Comparison of ENCODE assay signal across 7 mouse cellular contexts in genomic region chr15:101077001-101077812, GRCm38 (mm10). TPM values are rescaled to one million over a fixed set of nuclear protein-coding genes. Genes with fewer than 3 reads are reported as not detected.
DNase-seq lines count a peak whose midpoint lies in the region; ATAC-seq and TF ChIP-seq lines count a peak whose summit lies in the region.

No protein-coding gene starts in this region.

- H3K4me3 ChIP-seq in ES-Bruce4 (ENCODE audit: low read depth, low read length), result peak overlapping the region; percentile 53
- peak overlapping the region; percentile 66 to 69 for H3K4me3 ChIP-seq in heart, embryonic 14.5 days (ENCODE audit: control insufficient read depth in 1 of 2, insufficient read depth in 1 of 2, low read depth in 1 of 2, low read length in 2 of 2)
- peak overlapping the region; percentile 98 for H3K4me3 ChIP-seq in limb, embryonic 12.5 days (replicated peaks)

- no peak for TF ChIP-seq POLR2A in ES-Bruce4 (IDR thresholded peaks at IDR 0.05; ENCODE audit: insufficient read depth, low read length)

- no peak for TF ChIP-seq CTCF in ES-Bruce4 (IDR thresholded peaks at IDR 0.05; ENCODE audit: low read depth, low read length)

- WGBS in heart, embryonic 14.5 days, result 1% methylated on average over 34 of the region's 34 CpGs
- under 1% methylated on average over 34 of the region's 34 CpGs for WGBS in limb, embryonic 12.5 days

- peak; percentile 62 for DNase-seq in MN1 (ENCODE audit: low spot score)
- DNase-seq in retina, embryonic 14.5 days (ENCODE audit: low spot score), result peak; percentile 59
- DNase-seq in spleen, postnatal 36 days (ENCODE audit: low spot score in 2 of 2), result no peak
- no peak for DNase-seq in urinary bladder, postnatal 36 days (ENCODE audit: low spot score in 2 of 2)

- no peak overlapping the region for H3K27ac ChIP-seq in ES-Bruce4 (ENCODE audit: insufficient read depth, low read length)
- H3K27ac ChIP-seq in heart, embryonic 14.5 days (replicated peaks in 1 of 2; ENCODE audit: control insufficient read depth in 1 of 2, insufficient read depth in 1 of 2, low read depth in 2 of 2, low read length in 2 of 2), result peak overlapping the region; percentile 16 to 68; a peak in 1 of 4 replicates
- peak overlapping the region; percentile 92 for H3K27ac ChIP-seq in limb, embryonic 12.5 days

- no peak for ATAC-seq in heart, embryonic 14.5 days (ENCODE audit: insufficient number of reproducible peaks, insufficient read depth, low FRiP score, low read depth)
- ATAC-seq in limb, embryonic 12.5 days (ENCODE audit: insufficient number of reproducible peaks, insufficient read depth, low FRiP score, low TSS enrichment, low read depth), result no peak

- H3K27me3 ChIP-seq in ES-Bruce4 (ENCODE audit: control insufficient read depth, insufficient read depth, low read length, poor library complexity, severe bottlenecking), result no peaks in the 10 kb centered on the region
- peaks cover 23% of the 10 kb centered on the region for H3K27me3 ChIP-seq in heart, embryonic 14.5 days (ENCODE audit: control insufficient read depth, insufficient read depth, low read length)
- no peaks in the 10 kb centered on the region for H3K27me3 ChIP-seq in limb, embryonic 12.5 days

- H3K4me1 ChIP-seq in ES-Bruce4 (ENCODE audit: control insufficient read depth, insufficient read depth, low read length), result peaks cover 7% of the 10 kb centered on the region
- H3K4me1 ChIP-seq in heart, embryonic 14.5 days (ENCODE audit: control insufficient read depth in 2 of 2, insufficient read depth in 2 of 2, low read length in 2 of 2), result peaks cover 10 to 32% of the 10 kb centered on the region in 2 experiments; a peak in 3 of 4 replicates
- peaks cover 60% of the 10 kb centered on the region for H3K4me1 ChIP-seq in limb, embryonic 12.5 days (replicated peaks)

- no peaks in the 10 kb centered on the region for H3K9me3 ChIP-seq in ES-Bruce4 (replicated peaks; ENCODE audit: control insufficient read depth, insufficient read depth, low read length, poor library complexity, severe bottlenecking)
- no peaks in the 10 kb centered on the region for H3K9me3 ChIP-seq in heart, embryonic 14.5 days (ENCODE audit: control insufficient read depth, low read length)
- H3K9me3 ChIP-seq in limb, embryonic 12.5 days, result no peaks in the 10 kb centered on the region

- TF ChIP-seq EP300 in ES-Bruce4 (IDR thresholded peaks at IDR 0.05; ENCODE audit: insufficient read depth, low read depth, low read length), result no peak

- H3K36me3 ChIP-seq in ES-Bruce4 (ENCODE audit: control insufficient read depth, insufficient read depth, low read length, poor library complexity, severe bottlenecking), result no peaks in the 10 kb centered on the region
- H3K36me3 ChIP-seq in heart, embryonic 14.5 days (ENCODE audit: control insufficient read depth, insufficient read depth, low read length), result no peaks in the 10 kb centered on the region
- H3K36me3 ChIP-seq in limb, embryonic 12.5 days, result peaks cover 5% of the 10 kb centered on the region; the same call in 1 of the 2 replicates

- H3K4me2 ChIP-seq in heart, embryonic 14.5 days (ENCODE audit: low read length), result peak overlapping the region; percentile 79
- peak overlapping the region; percentile 85 for H3K4me2 ChIP-seq in limb, embryonic 12.5 days

- peak overlapping the region; percentile 80; the same call in 1 of the 2 replicates for H3K9ac ChIP-seq in ES-Bruce4 (ENCODE audit: low read depth, poor library complexity, severe bottlenecking)
- H3K9ac ChIP-seq in heart, embryonic 14.5 days (ENCODE audit: low read length), result peak overlapping the region; percentile 83
- peak overlapping the region; percentile 96 for H3K9ac ChIP-seq in limb, embryonic 12.5 days (replicated peaks)

RNA-seq across cellular contexts. Expression of gene Fignl2, which starts 1.2 kb away (rescaled TPM):
- polyA plus RNA-seq in ES-Bruce4 (2011; ENCODE audit: insufficient read depth, insufficient read length, low read depth, missing spikeins), result 25.6 and 27.4 TPM in 2 replicates
- 0.20 and 0.26 TPM in 2 replicates for polyA plus RNA-seq in heart, embryonic 14.5 days (2014; fragmentation: Nextera tagmentation; extraction: Ambion mirVana)
- 0.38 and 0.56 TPM in 2 replicates for polyA plus RNA-seq in limb, embryonic 12.5 days (2016; fragmentation: Nextera tagmentation; extraction: Ambion mirVana)

RNA-seq across cellular contexts. Expression of gene Gm47841, which starts 30.0 kb away (rescaled TPM):
- polyA plus RNA-seq in ES-Bruce4 (2011; ENCODE audit: insufficient read depth, insufficient read length, low read depth, missing spikeins), result not detected in 2 replicates
- polyA plus RNA-seq in heart, embryonic 14.5 days (2014; fragmentation: Nextera tagmentation; extraction: Ambion mirVana), result not detected in 2 replicates
- polyA plus RNA-seq in limb, embryonic 12.5 days (2016; fragmentation: Nextera tagmentation; extraction: Ambion mirVana), result not detected in 2 replicates

RNA-seq across cellular contexts. Expression of gene Ankrd33, which starts 38.3 kb away (rescaled TPM):
- not detected in 2 replicates for polyA plus RNA-seq in ES-Bruce4 (2011; ENCODE audit: insufficient read depth, insufficient read length, low read depth, missing spikeins)
- polyA plus RNA-seq in heart, embryonic 14.5 days (2014; fragmentation: Nextera tagmentation; extraction: Ambion mirVana), result not detected in 2 replicates
- not detected in 2 replicates for polyA plus RNA-seq in limb, embryonic 12.5 days (2016; fragmentation: Nextera tagmentation; extraction: Ambion mirVana)

RNA-seq across cellular contexts. Expression of gene Acvrl1, which starts 51.1 kb away (rescaled TPM):
- polyA plus RNA-seq in ES-Bruce4 (2011; ENCODE audit: insufficient read depth, insufficient read length, low read depth, missing spikeins), result 2.7 and 2.9 TPM in 2 replicates
- 5.8 and 8.1 TPM in 2 replicates for polyA plus RNA-seq in heart, embryonic 14.5 days (2014; fragmentation: Nextera tagmentation; extraction: Ambion mirVana)
- 7.3 and 7.4 TPM in 2 replicates for polyA plus RNA-seq in limb, embryonic 12.5 days (2016; fragmentation: Nextera tagmentation; extraction: Ambion mirVana)

Comparison
In these comparisons a context has a peak if more than half of its experiments do, and no peak if none do; other contexts are left out.
1. DNase-seq: peak in MN1 (single experiment) and retina, embryonic 14.5 days (single experiment); none in spleen, postnatal 36 days (0 of 2) and urinary bladder, postnatal 36 days (0 of 2).
2. RNA of gene Fignl2, which starts 1.2 kb away (polyA plus RNA-seq): 25.6 to 27.4 TPM in ES-Bruce4; 0.38 to 0.56 TPM in limb, embryonic 12.5 days and 0.20 to 0.26 TPM in heart, embryonic 14.5 days; every median in the first group is over 10 times any median in the second.
3. Peak in every context shown above with its lines, with median percentiles within 50 percentile points of each other: H3K4me3 ChIP-seq and H3K9ac ChIP-seq.